ENCODE assay signal across 16 mouse cellular contexts in the genomic region with DNA sequence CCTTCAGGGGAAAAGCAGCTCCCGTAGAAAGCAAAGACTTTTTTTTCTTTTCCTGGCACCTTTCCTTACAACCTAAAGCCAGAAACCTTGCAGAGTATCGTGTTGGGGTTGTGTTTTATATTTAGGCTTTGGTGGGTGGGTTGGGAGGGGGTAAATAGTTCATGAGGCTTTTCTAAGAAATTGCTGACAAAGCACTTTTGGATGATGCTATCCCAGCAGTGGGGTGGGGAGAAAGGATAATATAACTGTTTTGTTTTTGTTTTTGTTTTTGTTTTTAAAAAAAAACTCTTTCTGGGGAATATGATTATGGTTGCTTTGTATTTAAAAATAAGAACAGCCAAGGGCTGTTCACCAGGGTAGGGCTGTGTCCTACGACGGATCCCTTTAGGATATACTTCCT.
"Had no signal": no experiment of that assay in that cellular context is flagged by ENCODE, and none has a peak within 500 bp of the region (broad histone marks: within the 10 kb centered on the region; RNA-seq: fewer than 3 reads in every experiment).

No protein-coding gene starts in this region.

- H3K27me3 ChIP-seq: neural tube, embryonic 13.5 days; neural tube, embryonic 15.5 days; stomach, embryonic 15.5 days had no signal

- H3K4me2 ChIP-seq: neural tube, embryonic 13.5 days; neural tube, embryonic 15.5 days; stomach, embryonic 15.5 days had no signal

- H3K9me3 ChIP-seq: neural tube, embryonic 13.5 days; neural tube, embryonic 15.5 days; stomach, embryonic 15.5 days had no signal

- H3K36me3 ChIP-seq: neural tube, embryonic 13.5 days; neural tube, embryonic 15.5 days; stomach, embryonic 15.5 days had no signal

- H3K9ac ChIP-seq: neural tube, embryonic 13.5 days; neural tube, embryonic 15.5 days; stomach, embryonic 15.5 days had no signal

- H3K27ac ChIP-seq: neural tube, embryonic 13.5 days; neural tube, embryonic 15.5 days; stomach, embryonic 15.5 days; stomach, postnatal 0 days had no signal

- H3K4me3 ChIP-seq: neural tube, embryonic 13.5 days; neural tube, embryonic 15.5 days; stomach, embryonic 15.5 days had no signal

- DNase-seq: retina, postnatal 1 day; right cerebral cortex, adult 18-20 months; right cerebral cortex, postnatal 14 days; right cerebral cortex, postnatal 25 days; right cerebral cortex, postnatal 4 days; spleen, adult 18-20 months; thymus, adult 18-20 months; thymus, adult 2 months; thymus, postnatal 14 days; thymus, postnatal 25 days; thymus, postnatal 36 days; thymus, postnatal 4 days had no signal
